Mouse (Mus musculus): ENCODE data around the gene Sdhc. TPM values are rescaled to one million over a fixed set of nuclear protein-coding genes. Genes with fewer than 3 reads are reported as not detected.

Sdhc gene
- total RNA-seq (2022), result 100 to 1,000 TPM; 324 to 440 (median 382) TPM

- DNase-seq, result peak; percentile 93
These were observed at the start of gene Sdhc, which contains the start of gene Mpz for GRCm38 (mm10) chr1:171149974-171150760. Gene Sdhc (minus strand): TSS chr1:171150603. Gene Mpz (plus strand): TSS chr1:171150711.

- no peak for DNase-seq
These were observed 49.1 kb upstream of the Sdhc start for GRCm38 (mm10) chr1:171199532-171199931.

- DNase-seq, result peak; percentile 68
These were observed 45.5 kb upstream of the Sdhc start, which contains the start of gene Pcp4l1 for GRCm38 (mm10) chr1:171195887-171196397. Gene Pcp4l1 (minus strand): TSS chr1:171196268.

- no peak for DNase-seq
These were observed 44.8 kb upstream of the Sdhc start for GRCm38 (mm10) chr1:171195046-171195822.

GRCm38 (mm10) chr1:171193911-171194830 is 43.8 kb upstream of the Sdhc start:
- DNase-seq, result no peak

- no peak for DNase-seq
These were observed 42.9 kb upstream of the Sdhc start for GRCm38 (mm10) chr1:171193093-171193840.

- no peak for DNase-seq
These were observed 41.9 kb upstream of the Sdhc start for GRCm38 (mm10) chr1:171192283-171192682.

GRCm38 (mm10) chr1:171190832-171191231 is 40.4 kb upstream of the Sdhc start:
- no peak for DNase-seq

GRCm38 (mm10) chr1:171189476-171190114 is 39.2 kb upstream of the Sdhc start:
- DNase-seq, result no peak

- no peak for DNase-seq
These were observed 38.6 kb upstream of the Sdhc start for GRCm38 (mm10) chr1:171189046-171189445.

- no peak for DNase-seq
These were observed 37.7 kb upstream of the Sdhc start for GRCm38 (mm10) chr1:171187851-171188700.

GRCm38 (mm10) chr1:171185655-171186054 is 35.3 kb upstream of the Sdhc start:
- DNase-seq, result no peak

GRCm38 (mm10) chr1:171184314-171184713 is 33.9 kb upstream of the Sdhc start:
- DNase-seq, result no peak

- DNase-seq, result no peak
These were observed 33.2 kb upstream of the Sdhc start for GRCm38 (mm10) chr1:171183620-171184019.

GRCm38 (mm10) chr1:171183025-171183424 is 32.6 kb upstream of the Sdhc start:
- no peak for DNase-seq

GRCm38 (mm10) chr1:171179487-171180171 is 29.2 kb upstream of the Sdhc start:
- no peak for DNase-seq

GRCm38 (mm10) chr1:171172779-171173178 is 22.4 kb upstream of the Sdhc start:
- DNase-seq, result no peak

GRCm38 (mm10) chr1:171171138-171171537 is 20.7 kb upstream of the Sdhc start:
- DNase-seq, result no peak

GRCm38 (mm10) chr1:171169913-171170312 is 19.5 kb upstream of the Sdhc start:
- no peak for DNase-seq
